Mouse (Mus musculus) myocyte (in vitro differentiated cells): ENCODE measurements at regions not wholly inside any gene's neighbourhood (a gene's known extent, or its start where the extent isn't known, plus 50 kb on each side); places are given as distances from the start of the nearest gene placed in this dataset.
A peak's percentile ranks its signal among the peaks of the same experiment; 100 is the strongest.

Experiments
- H3K27me3 ChIP-seq: one replicate; pipeline ENCODE4 v1.6.1; 2011; ENCODE audit not compliant: control insufficient read depth, insufficient read depth, insufficient read length
- H3K36me3 ChIP-seq: one replicate; pipeline ENCODE4 v1.6.1; 2011; ENCODE audit not compliant: control insufficient read depth, insufficient read depth
- H3K4me2 ChIP-seq: one replicate; pipeline ENCODE4 v1.6.1; 2011; ENCODE audit warnings: low read depth, control low read depth
- H3K4me3 ChIP-seq: one replicate; pipeline ENCODE4 v1.5.1; 2011; ENCODE audit warnings: mild to moderate bottlenecking, control low read depth, moderate library complexity
- H3K79me2 ChIP-seq: one replicate; pipeline ENCODE4 v1.6.1; 2011; ENCODE audit not compliant: control insufficient read depth, insufficient read depth
- H3ac ChIP-seq: one replicate; pipeline ENCODE4 v1.6.1; 2011; ENCODE audit not compliant: control insufficient read depth, insufficient read length
- CEBPB ChIP-seq: IDR thresholded peaks from 2 replicates; pipeline ENCODE4 v1.6.1; 2011; ENCODE audit warnings: mild to moderate bottlenecking, moderate library complexity; ENCODE audit not compliant: poor library complexity, insufficient read depth, severe bottlenecking
- E2F4 ChIP-seq: IDR thresholded peaks from one replicate; pipeline ENCODE4 v1.6.1; 2011; ENCODE audit warnings: mild to moderate bottlenecking, control low read depth, moderate library complexity; ENCODE audit not compliant: insufficient read depth
- MAX ChIP-seq: IDR thresholded peaks from one replicate; pipeline ENCODE4 v1.6.1; 2011; ENCODE audit warnings: low read depth, mild to moderate bottlenecking, control low read depth
- MYOD1 ChIP-seq, 3 experiments: IDR thresholded peaks; one replicate each; pipeline ENCODE4 v1.6.1; 2011; ENCODE audit warnings: control low read depth in 2 of 3, low read depth in 2 of 3, mild to moderate bottlenecking in 2 of 3, moderate library complexity in 1 of 3; ENCODE audit not compliant: insufficient read length in 2 of 3, control insufficient read depth in 1 of 3
- MYOG ChIP-seq, 3 experiments: IDR thresholded peaks; one replicate each; pipeline ENCODE4 v1.6.1; 2011; ENCODE audit warnings: control low read depth in 2 of 3, low read depth in 2 of 3, mild to moderate bottlenecking in 2 of 3; ENCODE audit not compliant: insufficient read length in 2 of 3, control insufficient read depth in 1 of 3, insufficient read depth in 1 of 3
- POLR2A ChIP-seq: IDR thresholded peaks from one replicate; pipeline ENCODE4 v1.6.1; 2011; ENCODE audit warnings: low read depth, mild to moderate bottlenecking, control low read depth, moderate library complexity; ENCODE audit not compliant: insufficient read length
- POLR2AphosphoS2 ChIP-seq: IDR thresholded peaks from one replicate; pipeline ENCODE4 v1.6.1; 2011; ENCODE audit warnings: low read depth, control low read depth; ENCODE audit not compliant: insufficient read length
- REST ChIP-seq: IDR thresholded peaks from one replicate; pipeline ENCODE4 v1.6.1; 2011; ENCODE audit warnings: mild to moderate bottlenecking, control low read depth, moderate library complexity; ENCODE audit not compliant: insufficient read depth, insufficient read length
- SRF ChIP-seq: IDR thresholded peaks from one replicate; pipeline ENCODE4 v1.6.1; 2011; ENCODE audit warnings: low read depth; ENCODE audit not compliant: control insufficient read depth, insufficient read length
- TCF12 ChIP-seq: IDR thresholded peaks from one replicate; pipeline ENCODE4 v1.6.1; 2011; ENCODE audit warnings: mild to moderate bottlenecking, control low read depth; ENCODE audit not compliant: poor library complexity, insufficient read depth, severe bottlenecking
- TCF3 ChIP-seq: IDR thresholded peaks from one replicate; pipeline ENCODE4 v1.6.1; 2011; ENCODE audit warnings: low read depth, control low read depth; ENCODE audit not compliant: insufficient read length
- USF1 ChIP-seq: IDR thresholded peaks from one replicate; pipeline ENCODE4 v1.6.1; 2011; ENCODE audit warnings: low read depth, mild to moderate bottlenecking, control low read depth, moderate library complexity

- Histone ChIP-seq H3K79me2 (no peaks in the 10 kb centered on the region), H3K36me3 (no peaks in the 10 kb centered on the region), H3K4me3 (no peak overlapping the region), H3K27me3 (peaks cover 9% of the 10 kb centered on the region), H3K4me2 (no peak overlapping the region), H3ac (no peak overlapping the region)
- no peak for TF ChIP-seq POLR2AphosphoS2
- TF ChIP-seq CEBPB = no peak
- peak in 1 of 3 experiments; percentile 33 for TF ChIP-seq MYOG (IDR thresholded peaks at IDR 0.05; ENCODE audit: control insufficient read depth in 1 of 3, insufficient read depth in 1 of 3, insufficient read length in 2 of 3, low read depth in 2 of 3)
- TF ChIP-seq SRF = no peak
- TF ChIP-seq TCF3 = peak; percentile 57
- no peak for TF ChIP-seq MAX
- TF ChIP-seq REST = no peak
- peak in 2 of 3 experiments; percentile 30 to 60 for TF ChIP-seq MYOD1 (IDR thresholded peaks at IDR 0.05; ENCODE audit: control insufficient read depth in 1 of 3, insufficient read length in 2 of 3, low read depth in 2 of 3)
- TF ChIP-seq TCF12 = peak; percentile 12
- TF ChIP-seq POLR2A = no peak
- TF ChIP-seq E2F4 = no peak
- no peak for TF ChIP-seq USF1
Observed at GRCm38 (mm10) chr8:26526474-26527185, 407.3 kb downstream of the Gm45692 start.

GRCm38 (mm10) chr8:26527186-26527580 lies 407.8 kb downstream of the Gm45692 start:
- Histone ChIP-seq H3K27me3 (peaks cover 9% of the 10 kb centered on the region), H3K36me3 (no peaks in the 10 kb centered on the region), H3K4me2 (no peak overlapping the region), H3K79me2 (no peaks in the 10 kb centered on the region), H3K4me3 (no peak overlapping the region), H3ac (no peak overlapping the region)
- TF ChIP-seq MYOD1 (IDR thresholded peaks at IDR 0.05; ENCODE audit: control insufficient read depth in 1 of 3, insufficient read length in 2 of 3, low read depth in 2 of 3) (no peak), TCF12 (no peak)

DNA sequence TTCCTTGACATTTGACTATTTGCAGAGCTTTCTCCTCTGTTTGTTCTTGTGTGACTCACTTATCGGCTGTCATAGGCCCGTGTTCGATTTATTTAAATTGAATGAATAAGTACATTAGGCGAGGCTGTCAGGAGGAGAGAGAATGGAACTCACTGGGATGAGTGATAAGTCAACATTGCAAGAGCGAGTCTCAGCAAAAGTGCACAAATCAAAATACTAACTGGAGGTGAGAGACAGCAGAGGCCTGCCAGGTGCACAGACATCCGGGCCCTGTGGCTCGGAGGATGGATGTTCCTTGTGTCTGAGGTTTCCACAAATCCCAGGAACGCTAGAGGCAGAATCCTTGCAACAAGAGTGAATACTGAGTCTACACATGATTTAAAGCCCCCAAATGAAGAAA lies 410.6 kb downstream of the Gm45692 start:
- Histone ChIP-seq H3K4me2 (no peak overlapping the region), H3K27me3 (peaks cover 17% of the 10 kb centered on the region), H3K79me2 (no peaks in the 10 kb centered on the region), H3K36me3 (no peaks in the 10 kb centered on the region), H3ac (no peak overlapping the region), H3K4me3 (no peak overlapping the region)
- TF ChIP-seq MYOG (IDR thresholded peaks at IDR 0.05; ENCODE audit: control insufficient read depth in 1 of 3, insufficient read depth in 1 of 3, insufficient read length in 2 of 3, low read depth in 2 of 3) (no peak), REST (no peak), E2F4 (no peak), MYOD1 (IDR thresholded peaks at IDR 0.05; ENCODE audit: control insufficient read depth in 1 of 3, insufficient read length in 2 of 3, low read depth in 2 of 3) (no peak)

DNA sequence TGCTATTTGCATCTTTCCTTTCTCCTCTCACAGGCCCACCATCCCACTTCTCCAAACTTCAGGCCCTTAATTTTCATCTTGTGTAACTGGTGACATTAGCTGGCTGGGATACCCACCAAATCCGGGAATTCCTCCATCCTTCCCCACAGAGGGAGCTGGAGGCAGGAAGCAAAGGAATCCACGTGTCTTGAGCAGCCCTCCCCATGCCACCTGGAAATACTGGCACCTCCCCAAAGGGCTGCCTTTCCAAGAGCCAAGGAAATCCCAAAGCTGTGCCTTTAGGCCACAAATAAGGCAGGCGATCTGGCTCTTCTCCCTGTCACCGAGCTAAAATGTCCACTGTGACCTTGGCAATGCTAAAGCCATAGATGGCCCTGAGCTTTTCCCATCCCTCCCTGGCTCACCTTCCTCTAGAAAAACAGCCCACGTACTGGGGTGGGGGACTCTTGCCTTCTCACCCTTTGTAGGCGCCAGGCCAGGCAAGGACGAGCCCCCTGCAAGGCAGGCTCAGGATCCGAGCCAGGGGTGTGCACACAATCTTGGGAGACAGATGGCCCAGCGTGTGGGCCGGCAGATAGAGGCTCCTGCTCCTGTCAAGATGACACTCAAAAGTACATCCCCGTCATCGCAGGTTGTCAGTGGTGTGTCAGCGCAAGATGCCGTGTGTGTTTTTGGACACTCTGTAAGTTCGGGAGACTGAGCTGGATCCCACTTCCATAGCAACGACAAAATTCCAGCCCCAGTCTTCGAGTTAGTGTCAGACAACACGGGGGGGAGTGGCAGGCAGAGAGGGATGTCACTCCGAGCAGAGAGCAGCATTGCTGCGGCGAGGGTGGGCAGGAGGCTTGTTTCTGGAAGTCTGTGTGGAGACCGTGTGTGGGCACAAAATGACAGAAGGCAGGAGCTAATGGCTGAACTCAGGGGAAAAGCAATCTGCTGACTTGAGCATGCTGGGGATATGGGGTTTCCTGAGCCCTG lies 414.4 kb downstream of the Gm45692 start:
- H3K27me3 ChIP-seq = peaks cover 17% of the 10 kb centered on the region
- H3K36me3 ChIP-seq = no peaks in the 10 kb centered on the region
- H3K79me2 ChIP-seq = no peaks in the 10 kb centered on the region
- no peak overlapping the region for H3K4me2 ChIP-seq
- H3K4me3 ChIP-seq = no peak overlapping the region
- no peak overlapping the region for H3ac ChIP-seq
- TF ChIP-seq POLR2AphosphoS2 = no peak
- no peak for TF ChIP-seq SRF
- TF ChIP-seq REST = no peak
- no peak for TF ChIP-seq CEBPB
- TF ChIP-seq MYOD1 (IDR thresholded peaks at IDR 0.05; ENCODE audit: control insufficient read depth in 1 of 3, insufficient read length in 2 of 3, low read depth in 2 of 3) = no peak
- no peak for TF ChIP-seq POLR2A
- TF ChIP-seq TCF12 = no peak
- no peak for TF ChIP-seq TCF3
- no peak for TF ChIP-seq MAX
- no peak for TF ChIP-seq MYOG (IDR thresholded peaks at IDR 0.05; ENCODE audit: control insufficient read depth in 1 of 3, insufficient read depth in 1 of 3, insufficient read length in 2 of 3, low read depth in 2 of 3)
- TF ChIP-seq E2F4 = no peak
- TF ChIP-seq USF1 = no peak

- H3ac ChIP-seq = no peak overlapping the region
Observed at GRCm38 (mm10) chr8:26535816-26536215, 416.5 kb downstream of the Gm45692 start.

More at GRCm38 (mm10) chr8:26535816-26536215, 416.5 kb downstream of the Gm45692 start:
- H3K36me3 ChIP-seq = no peaks in the 10 kb centered on the region
- peaks cover 12% of the 10 kb centered on the region for H3K27me3 ChIP-seq
- H3K4me3 ChIP-seq = no peak overlapping the region
- no peak overlapping the region for H3K4me2 ChIP-seq
- TF ChIP-seq E2F4 = no peak
- TF ChIP-seq MAX = no peak
- TF ChIP-seq REST = no peak
- no peak for TF ChIP-seq MYOG (IDR thresholded peaks at IDR 0.05; ENCODE audit: control insufficient read depth in 1 of 3, insufficient read depth in 1 of 3, insufficient read length in 2 of 3, low read depth in 2 of 3)
- no peak for TF ChIP-seq MYOD1 (IDR thresholded peaks at IDR 0.05; ENCODE audit: control insufficient read depth in 1 of 3, insufficient read length in 2 of 3, low read depth in 2 of 3)
- TF ChIP-seq SRF = no peak
- H3K79me2 ChIP-seq = no peaks in the 10 kb centered on the region
